Mouse (Mus musculus) MEL (cell line): ENCODE data around the gene Rab37. TPM values are rescaled to one million over a fixed set of nuclear protein-coding genes. Genes with fewer than 3 reads are reported as not detected.
A peak's percentile ranks its signal among the peaks of the same experiment; 100 is the strongest.

Source experiments
- DNase-seq: peaks from one replicate; pipeline ENCODE4 v3.0.0; 2011; ENCODE audit warnings: low read depth, low spot score
- H3K27ac ChIP-seq: 2 replicates; pipeline ENCODE4 v1.5.1; 2012; ENCODE audit warnings: low read depth, mild to moderate bottlenecking, control low read depth, low read length, moderate library complexity; ENCODE audit not compliant: control insufficient read depth
- H3K27me3 ChIP-seq, 2 experiments: fragments of 150-350 bp in 1 of 2; sonication (generic) in 1 of 2; 2 replicates each; pipeline ENCODE4 v1.6.1; 2012; ENCODE audit warnings: low read length in 2 of 2, mild to moderate bottlenecking in 2 of 2, improper control_type of control experiment in 1 of 2, moderate library complexity in 1 of 2; ENCODE audit not compliant: insufficient read depth in 2 of 2, control insufficient read depth in 1 of 2
- H3K36me3 ChIP-seq, 2 experiments: 2 replicates each; pipeline ENCODE4 v1.6.1; 2012 to 2014; ENCODE audit warnings: low read length in 2 of 2, improper control_type of control experiment in 1 of 2, inconsistent platforms in 1 of 2, mild to moderate bottlenecking in 1 of 2; ENCODE audit not compliant: insufficient read depth in 2 of 2, control insufficient read depth in 1 of 2
- H3K4me1 ChIP-seq, 2 experiments: fragments of 150-350 bp in 1 of 2; sonication (generic) in 1 of 2; 2 replicates each; pipeline ENCODE4 v1.6.1; 2012; ENCODE audit warnings: low read length in 2 of 2, improper control_type of control experiment in 1 of 2, mild to moderate bottlenecking in 1 of 2; ENCODE audit not compliant: insufficient read depth in 2 of 2, control insufficient read depth in 1 of 2
- H3K4me3 ChIP-seq, 2 experiments: fragments of 150-350 bp in 1 of 2; sonication (generic) in 1 of 2; 2 replicates each; pipeline ENCODE4 v1.5.1; 2012; ENCODE audit warnings: low read depth in 2 of 2, low read length in 2 of 2, mild to moderate bottlenecking in 2 of 2, moderate library complexity in 2 of 2, control low read depth in 1 of 2, improper control_type of control experiment in 1 of 2; ENCODE audit not compliant: control insufficient read depth in 1 of 2, insufficient read depth in 1 of 2
- H3K79me2 ChIP-seq: 2 replicates; pipeline ENCODE4 v1.6.1; 2012; ENCODE audit warnings: mild to moderate bottlenecking, low read length, moderate library complexity; ENCODE audit not compliant: control insufficient read depth, poor library complexity, insufficient read depth
- H3K9ac ChIP-seq: 2 replicates; pipeline ENCODE4 v1.6.1; 2012; ENCODE audit warnings: low read depth, mild to moderate bottlenecking, control low read depth, low read length, moderate library complexity; ENCODE audit not compliant: control insufficient read depth, poor library complexity, severe bottlenecking
- H3K9me3 ChIP-seq: fragments of 150-350 bp; sonication (generic); replicated peaks from 2 replicates; pipeline ENCODE4 v1.6.1; 2012; ENCODE audit warnings: mild to moderate bottlenecking, low read length, improper control_type of control experiment, moderate library complexity; ENCODE audit not compliant: insufficient read depth
- BHLHE40 ChIP-seq: IDR thresholded peaks from 2 replicates; pipeline ENCODE4 v1.6.1; 2012; ENCODE audit warnings: low read depth, mild to moderate bottlenecking, inconsistent platforms, low read length, improper control_type of control experiment, borderline replicate concordance
- CHD1 ChIP-seq: IDR thresholded peaks from 2 replicates; pipeline ENCODE4 v1.6.1; 2012; ENCODE audit warnings: low read depth, mild to moderate bottlenecking, inconsistent platforms, low read length, improper control_type of control experiment
- CTCF ChIP-seq, 3 experiments: IDR thresholded peaks in 2 of 3; conservative IDR thresholded peaks in 1 of 3; 2 replicates each; pipeline ENCODE4 v1.5.1; 2011 to 2012; ENCODE audit warnings: low read length in 3 of 3, low read depth in 2 of 3, mild to moderate bottlenecking in 2 of 3, improper control_type of control experiment in 1 of 3, inconsistent platforms in 1 of 3, mixed read lengths in 1 of 3, moderate library complexity in 1 of 3; ENCODE audit not compliant: control insufficient read depth in 1 of 3, insufficient read depth in 1 of 3, poor library complexity in 1 of 3, severe bottlenecking in 1 of 3
- E2F4 ChIP-seq: IDR thresholded peaks from 2 replicates; pipeline ENCODE4 v1.6.1; 2011; ENCODE audit warnings: low read depth, low read length, improper control_type of control experiment, borderline replicate concordance
- ELF1 ChIP-seq: IDR thresholded peaks from 2 replicates; pipeline ENCODE4 v1.6.1; 2014; ENCODE audit warnings: low read depth, mild to moderate bottlenecking, inconsistent platforms, low read length, improper control_type of control experiment, moderate library complexity
- EP300 ChIP-seq, 2 experiments: IDR thresholded peaks; 2 replicates each; pipeline ENCODE4 v1.6.1; 2011; ENCODE audit warnings: improper control_type of control experiment in 2 of 2, low read length in 2 of 2, low read depth in 1 of 2, mild to moderate bottlenecking in 1 of 2
- GATA1 ChIP-seq: IDR thresholded peaks from 2 replicates; pipeline ENCODE4 v1.6.1; 2011; ENCODE audit warnings: low read depth, low read length, improper control_type of control experiment
- HCFC1 ChIP-seq: IDR thresholded peaks from 2 replicates; pipeline ENCODE4 v1.6.1; 2012; ENCODE audit warnings: low read depth, mild to moderate bottlenecking, inconsistent platforms, low read length, improper control_type of control experiment, moderate library complexity
- KAT2A ChIP-seq: conservative IDR thresholded peaks from 2 replicates; pipeline ENCODE4 v1.6.1; 2012; ENCODE audit warnings: low read depth, low read length, improper control_type of control experiment, inconsistent platforms
- MAX ChIP-seq: IDR thresholded peaks from 2 replicates; pipeline ENCODE4 v1.6.1; 2011; ENCODE audit warnings: low read length, improper control_type of control experiment
- MAZ ChIP-seq: IDR thresholded peaks from 2 replicates; pipeline ENCODE4 v1.6.1; 2012; ENCODE audit warnings: low read depth, mild to moderate bottlenecking, inconsistent platforms, low read length, improper control_type of control experiment
- MEF2A ChIP-seq: IDR thresholded peaks from 2 replicates; pipeline ENCODE4 v1.6.1; 2014; ENCODE audit warnings: low read depth, mild to moderate bottlenecking, inconsistent platforms, low read length, improper control_type of control experiment; ENCODE audit not compliant: poor library complexity, insufficient replicate concordance, severe bottlenecking; ENCODE audit errors: extremely low read depth
- MXI1 ChIP-seq: IDR thresholded peaks from 2 replicates; pipeline ENCODE4 v1.6.1; 2011; ENCODE audit warnings: mild to moderate bottlenecking, low read depth, low read length, improper control_type of control experiment
- MYC ChIP-seq: IDR thresholded peaks from 2 replicates; pipeline ENCODE4 v1.6.1; 2011; ENCODE audit warnings: low read depth, mild to moderate bottlenecking, low read length, improper control_type of control experiment, moderate library complexity
- NELFE ChIP-seq: IDR thresholded peaks from 2 replicates; pipeline ENCODE4 v1.6.1; 2011; ENCODE audit warnings: low read depth, low read length, improper control_type of control experiment
- NRF1 ChIP-seq: IDR thresholded peaks from 2 replicates; pipeline ENCODE4 v1.6.1; 2014; ENCODE audit warnings: low read depth, mild to moderate bottlenecking, inconsistent platforms, low read length, improper control_type of control experiment, moderate library complexity; ENCODE audit not compliant: poor library complexity, insufficient read depth, severe bottlenecking
- POLR2A ChIP-seq, 2 experiments: IDR thresholded peaks; 2 replicates each; pipeline ENCODE4 v1.6.1; 2011 to 2012; ENCODE audit warnings: low read length in 2 of 2, mild to moderate bottlenecking in 2 of 2, control low read depth in 1 of 2, improper control_type of control experiment in 1 of 2, low read depth in 1 of 2, moderate library complexity in 1 of 2; ENCODE audit not compliant: control insufficient read depth in 1 of 2, insufficient read depth in 1 of 2, poor library complexity in 1 of 2
- POLR2AphosphoS2 ChIP-seq: IDR thresholded peaks from 2 replicates; pipeline ENCODE4 v1.6.1; 2011; ENCODE audit warnings: low read length, improper control_type of control experiment
- POLR2AphosphoS5 ChIP-seq: IDR thresholded peaks from 2 replicates; pipeline ENCODE4 v1.6.1; 2012; ENCODE audit warnings: low read depth, borderline replicate concordance, mild to moderate bottlenecking, inconsistent platforms, low read length, moderate library complexity, mixed read lengths
- RAD21 ChIP-seq: IDR thresholded peaks from 2 replicates; pipeline ENCODE4 v1.6.1; 2011; ENCODE audit warnings: mild to moderate bottlenecking, low read depth, low read length, improper control_type of control experiment
- RCOR1 ChIP-seq: IDR thresholded peaks from 2 replicates; pipeline ENCODE4 v1.6.1; 2012; ENCODE audit warnings: low read depth, mild to moderate bottlenecking, inconsistent platforms, low read length, improper control_type of control experiment
- SIN3A ChIP-seq: IDR thresholded peaks from 2 replicates; pipeline ENCODE4 v1.6.1; 2012; ENCODE audit warnings: low read length, improper control_type of control experiment, inconsistent platforms
- SMC3 ChIP-seq: IDR thresholded peaks from 2 replicates; pipeline ENCODE4 v1.6.1; 2011; ENCODE audit warnings: low read depth, low read length, improper control_type of control experiment
- TAL1 ChIP-seq: IDR thresholded peaks from 2 replicates; pipeline ENCODE4 v1.6.1; 2012; ENCODE audit warnings: mild to moderate bottlenecking, inconsistent platforms, low read length, moderate library complexity, mixed read lengths
- TCF12 ChIP-seq: IDR thresholded peaks from 2 replicates; pipeline ENCODE4 v1.6.1; 2014; ENCODE audit warnings: low read depth, mild to moderate bottlenecking, inconsistent platforms, low read length, improper control_type of control experiment, moderate library complexity
- UBTF ChIP-seq: IDR thresholded peaks from 2 replicates; pipeline ENCODE4 v1.6.1; 2012; ENCODE audit warnings: low read depth, mild to moderate bottlenecking, inconsistent platforms, low read length, improper control_type of control experiment, moderate library complexity, borderline replicate concordance; ENCODE audit not compliant: insufficient read depth
- USF1 ChIP-seq: IDR thresholded peaks from 2 replicates; pipeline ENCODE4 v1.6.1; 2014; ENCODE audit warnings: low read depth, mild to moderate bottlenecking, inconsistent platforms, low read length, improper control_type of control experiment, moderate library complexity
- USF2 ChIP-seq, 2 experiments: IDR thresholded peaks; 2 replicates each; pipeline ENCODE4 v1.6.1; 2011 to 2012; ENCODE audit warnings: improper control_type of control experiment in 2 of 2, low read length in 2 of 2, borderline replicate concordance in 1 of 2, inconsistent platforms in 1 of 2, low read depth in 1 of 2, mild to moderate bottlenecking in 1 of 2; ENCODE audit not compliant: insufficient read depth in 1 of 2
- ZC3H11A ChIP-seq: IDR thresholded peaks from 2 replicates; pipeline ENCODE4 v1.6.1; 2012; ENCODE audit warnings: low read depth, mild to moderate bottlenecking, inconsistent platforms, low read length, improper control_type of control experiment
- ZKSCAN1 ChIP-seq: IDR thresholded peaks from 2 replicates; pipeline ENCODE4 v1.6.1; 2012; ENCODE audit warnings: low read depth, mild to moderate bottlenecking, inconsistent platforms, low read length, improper control_type of control experiment, moderate library complexity
- ZMIZ1 ChIP-seq: IDR thresholded peaks from 2 replicates; pipeline ENCODE4 v1.6.1; 2012; ENCODE audit warnings: low read depth, mild to moderate bottlenecking, inconsistent platforms, low read length, improper control_type of control experiment, moderate library complexity
- polyA plus RNA-seq, 2 experiments: library from polyadenylated mRNA; stranded (reverse) in 1 of 2; unstranded in 1 of 2; fragments of >175 nt in 1 of 2; fragments of >200 nt in 1 of 2; gene quantifications; 2 replicates each; pipeline versions ENCODE4 v1.2.1 to v1.2.4; 2012; ENCODE audit warnings: low replicate concordance in 2 of 2, low read depth in 1 of 2; ENCODE audit not compliant: insufficient read length in 2 of 2, insufficient read depth in 1 of 2, missing spikeins in 1 of 2
- total RNA-seq: library from RNA; depleted of rRNA; stranded (reverse); fragments of 300-350 nt; gene quantifications from 2 replicates; pipeline ENCODE4 v1.2.3, GENCODE M21; 2012

Rab37 gene
- total and polyA plus RNA-seq, 3 experiments, result 14.6 to 20.6 TPM; not detected in 1

GRCm38 (mm10) chr11:115157933-115158719 lies 66.9 kb downstream of the Rab37 start (continued):
- TF ChIP-seq USF2 (IDR thresholded peaks at IDR 0.05; ENCODE audit: borderline replicate concordance in 1 of 2, insufficient read depth in 1 of 2, low read depth in 1 of 2, low read length in 2 of 2) (no peak), ZKSCAN1 (no peak), KAT2A (no peak), GATA1 (peak; percentile 26; the same call in 1 of the 2 replicates)

GRCm38 (mm10) chr11:115160016-115160797 lies 69.0 kb downstream of the Rab37 start:
- H3K27me3 ChIP-seq, result no peaks in the 10 kb centered on the region
- H3K36me3 ChIP-seq, result peaks cover 0 to 29% of the 10 kb centered on the region in 2 experiments; a peak in 2 of 4 replicates
- no peaks in the 10 kb centered on the region for H3K9me3 ChIP-seq
- H3K79me2 ChIP-seq, result peaks cover 20% of the 10 kb centered on the region
- peaks cover 13 to 47% of the 10 kb centered on the region in 2 experiments for H3K4me1 ChIP-seq
- TF ChIP-seq BHLHE40 (no peak), UBTF (no peak), HCFC1 (no peak), SMC3 (peak; percentile 65), MAZ (no peak; the same call in 1 of the 2 replicates), TCF12 (no peak), RAD21 (peak; percentile 62), MEF2A (no peak), MAX (peak; percentile 70; the same call in 1 of the 2 replicates), ZC3H11A (peak; percentile 24; the same call in 1 of the 2 replicates), POLR2AphosphoS2 (no peak), MXI1 (peak; percentile 73), MYC (peak; percentile 75; the same call in 1 of the 2 replicates), ZMIZ1 (no peak), NRF1 (no peak), RCOR1 (no peak), TAL1 (no peak), CTCF (IDR thresholded peaks at IDR 0.05 in 2 of 3, conservative IDR thresholded peaks at IDR 0.05 in 1 of 3; ENCODE audit: control insufficient read depth in 1 of 3, insufficient read depth in 1 of 3, low read depth in 2 of 3, low read length in 3 of 3, poor library complexity in 1 of 3, severe bottlenecking in 1 of 3) (peak; percentile 76 to 80 (median 77)), NELFE (no peak), POLR2A (IDR thresholded peaks at IDR 0.05; ENCODE audit: control insufficient read depth in 1 of 2, insufficient read depth in 1 of 2, low read depth in 1 of 2, low read length in 2 of 2, poor library complexity in 1 of 2) (no peak), SIN3A (peak; percentile 66), POLR2AphosphoS5 (no peak), ZKSCAN1 (no peak), ELF1 (no peak), E2F4 (no peak), EP300 (IDR thresholded peaks at IDR 0.05; ENCODE audit: low read depth in 1 of 2, low read length in 2 of 2) (no peak), USF1 (0 out of 2 replicates have a peak, but pooled peaks have one; percentile 22), CHD1 (no peak), USF2 (IDR thresholded peaks at IDR 0.05; ENCODE audit: borderline replicate concordance in 1 of 2, insufficient read depth in 1 of 2, low read depth in 1 of 2, low read length in 2 of 2) (no peak)
- no peak overlapping the region for H3K9ac ChIP-seq
- DNase-seq, result peak; percentile 71
- no peak overlapping the region for H3K27ac ChIP-seq
- H3K4me3 ChIP-seq, result no peak overlapping the region
